ENCODE assay signal across 20 mouse cellular contexts in genomic region chr10:53917517-53917916, GRCm38 (mm10).
A peak's percentile ranks its signal among the peaks of the same experiment; 100 is the strongest.
DNase-seq lines count a peak whose midpoint lies in the region; ATAC-seq and TF ChIP-seq lines count a peak whose summit lies in the region.
"Had no signal": no experiment of that assay in that cellular context is flagged by ENCODE, and none has a peak within 500 bp of the region (broad histone marks: within the 10 kb centered on the region; RNA-seq: fewer than 3 reads in every experiment).

No protein-coding gene starts in this region.

- H3K27me3 ChIP-seq in liver, adult 2 months (ENCODE audit: control insufficient read depth, insufficient read depth, low read length): no peaks in the 10 kb centered on the region
- no peaks in the 10 kb centered on the region for H3K27me3 ChIP-seq in midbrain, embryonic 13.5 days
- no peaks in the 10 kb centered on the region for H3K27me3 ChIP-seq in midbrain, embryonic 11.5 days (ENCODE audit: control insufficient read depth, insufficient read depth, low read length)
- H3K27me3 ChIP-seq: embryonic facial prominence, embryonic 13.5 days; forebrain, embryonic 13.5 days; heart, embryonic 12.5 days had no signal

- H3K36me3 ChIP-seq in liver, adult 2 months (ENCODE audit: control insufficient read depth, insufficient read depth, low read length): peaks cover 60% of the 10 kb centered on the region
- H3K36me3 ChIP-seq in midbrain, embryonic 13.5 days: no peaks in the 10 kb centered on the region
- no peaks in the 10 kb centered on the region for H3K36me3 ChIP-seq in midbrain, embryonic 11.5 days (ENCODE audit: control insufficient read depth, insufficient read depth, low read length)
- H3K36me3 ChIP-seq: embryonic facial prominence, embryonic 13.5 days; G1E; hindbrain, embryonic 10.5 days had no signal

- 0 out of 2 replicates have a peak, but pooled peaks have one; percentile 47 for ATAC-seq in midbrain, embryonic 13.5 days
- no peak for ATAC-seq in midbrain, embryonic 11.5 days (ENCODE audit: low FRiP score)
- ATAC-seq in granulocyte monocyte progenitor cell, adult 5-6 weeks (replicated peaks; ENCODE audit: poor library complexity, severe bottlenecking): peak; percentile 58
- ATAC-seq: CD4-positive, CD25-positive, alpha-beta regulatory T cell, adult 4 months; forebrain, embryonic 13.5 days; forebrain, postnatal 0 days had no signal

- no peaks in the 10 kb centered on the region for H3K4me1 ChIP-seq in liver, adult 2 months (ENCODE audit: control insufficient read depth, insufficient read depth, low read length)
- H3K4me1 ChIP-seq in midbrain, embryonic 13.5 days (replicated peaks): 0 out of 2 replicates have a peak, but pooled peaks cover 5% of the 10 kb centered on the region
- H3K4me1 ChIP-seq in midbrain, embryonic 11.5 days (ENCODE audit: control insufficient read depth, insufficient read depth, low read length): no peaks in the 10 kb centered on the region
- H3K4me1 ChIP-seq: embryonic facial prominence, embryonic 13.5 days; forebrain, embryonic 13.5 days; heart, embryonic 12.5 days; hindbrain, embryonic 10.5 days had no signal

- H3K4me2 ChIP-seq in midbrain, embryonic 13.5 days (replicated peaks): no peak overlapping the region
- no peak overlapping the region for H3K4me2 ChIP-seq in midbrain, embryonic 11.5 days
- H3K4me2 ChIP-seq: embryonic facial prominence, embryonic 13.5 days; forebrain, embryonic 13.5 days; heart, embryonic 12.5 days; hindbrain, embryonic 14.5 days had no signal

- WGBS in liver, adult 2 months: 24% methylated on average over 3 of the region's 3 CpGs
- 80% methylated on average over 3 of the region's 3 CpGs for WGBS in midbrain, embryonic 13.5 days
- WGBS in midbrain, embryonic 11.5 days: 93% methylated on average over 3 of the region's 3 CpGs

- no peak overlapping the region for H3K4me3 ChIP-seq in liver, adult 2 months (ENCODE audit: insufficient read depth, low read depth, low read length)
- no peak overlapping the region for H3K4me3 ChIP-seq in midbrain, embryonic 13.5 days (replicated peaks)
- no peak overlapping the region for H3K4me3 ChIP-seq in midbrain, embryonic 11.5 days (ENCODE audit: low read depth, low read length)
- H3K4me3 ChIP-seq: embryonic facial prominence, embryonic 13.5 days; forebrain, embryonic 13.5 days; heart, embryonic 12.5 days; hindbrain, embryonic 10.5 days had no signal

- no peak for TF ChIP-seq CTCF in liver, adult 2 months (IDR thresholded peaks at IDR 0.05; ENCODE audit: low read depth, low read length)

- no peaks in the 10 kb centered on the region for H3K9me3 ChIP-seq in midbrain, embryonic 13.5 days
- no peaks in the 10 kb centered on the region for H3K9me3 ChIP-seq in midbrain, embryonic 11.5 days (ENCODE audit: control insufficient read depth, low read length)
- H3K9me3 ChIP-seq: embryonic facial prominence, embryonic 13.5 days; forebrain, embryonic 13.5 days; heart, embryonic 12.5 days; hindbrain, embryonic 10.5 days had no signal

- peak; percentile 57 for DNase-seq in liver, adult 2 months (ENCODE audit: extremely low read depth, low read depth, low spot score)
- DNase-seq in liver: no peak
- no peak for DNase-seq in midbrain, embryonic 11.5 days (ENCODE audit: low spot score, missing footprints)
- DNase-seq in spleen, postnatal 4 days (ENCODE audit: low spot score in 2 of 2): no peak
- DNase-seq: adrenal gland, postnatal 10 days; B cell, adult 2 months; cerebellum, adult 11 months; cerebellum, adult 9-10 months; cerebellum, postnatal 25 days; forebrain, postnatal 0 days; gastrocnemius, postnatal 14 days had no signal

- TF ChIP-seq POLR2A in liver, adult 2 months (IDR thresholded peaks at IDR 0.05; ENCODE audit: extremely low read depth, insufficient read depth, low read length): no peak

- H3K27ac ChIP-seq in liver, adult 2 months (replicated peaks; ENCODE audit: insufficient read depth, low read depth, low read length): no peak overlapping the region
- H3K27ac ChIP-seq in midbrain, embryonic 13.5 days: no peak overlapping the region
- H3K27ac ChIP-seq in midbrain, embryonic 11.5 days (ENCODE audit: low read depth, low read length): no peak overlapping the region
- H3K27ac ChIP-seq: embryonic facial prominence, embryonic 13.5 days; forebrain, embryonic 13.5 days; hindbrain, embryonic 10.5 days; hindbrain, embryonic 14.5 days had no signal

- no peaks in the 10 kb centered on the region for H3K79me2 ChIP-seq in liver, adult 2 months (ENCODE audit: control insufficient read depth, insufficient read depth, low read length)

- H3K9ac ChIP-seq in liver, adult 2 months (ENCODE audit: low read depth, low read length): no peak overlapping the region
- no peak overlapping the region for H3K9ac ChIP-seq in midbrain, embryonic 13.5 days (replicated peaks)
- H3K9ac ChIP-seq in midbrain, embryonic 11.5 days (ENCODE audit: low read length): no peak overlapping the region
- H3K9ac ChIP-seq: embryonic facial prominence, embryonic 13.5 days; forebrain, embryonic 13.5 days; forebrain, postnatal 0 days; heart, embryonic 12.5 days; hindbrain, embryonic 14.5 days had no signal
